ENCODE assay signal across 15 mouse cellular contexts in genomic region chr3:95945731-95946240, GRCm38 (mm10). TPM values are rescaled to one million over a fixed set of nuclear protein-coding genes. Genes with fewer than 3 reads are reported as not detected.
A peak's percentile ranks its signal among the peaks of the same experiment; 100 is the strongest.
DNase-seq lines count a peak whose midpoint lies in the region; ATAC-seq lines count a peak whose summit lies in the region.
"Had no signal": no experiment of that assay in that cellular context is flagged by ENCODE, and none has a peak within 500 bp of the region (broad histone marks: within the 10 kb centered on the region; RNA-seq: fewer than 3 reads in every experiment).

No protein-coding gene starts in this region.

- peak; percentile 28 for DNase-seq in gastrocnemius, adult 18-20 months (ENCODE audit: low spot score)
- no peak for DNase-seq in gastrocnemius, postnatal 36 days
- peak; percentile 48 for DNase-seq in gastrocnemius, postnatal 14 days
- DNase-seq in lung, postnatal 25 days (ENCODE audit: low spot score) = peak; percentile 23
- DNase-seq in c-Kit-positive CD71-positive TER-119-positive erythroid progenitor cells, embryonic 14.5 days (ENCODE audit: low spot score) = no peak
- DNase-seq: cerebellum, adult 2 months; layer of hippocampus, postnatal 36 days had no signal

- H3K4me1 ChIP-seq in hindbrain, embryonic 13.5 days (replicated peaks) = no peaks in the 10 kb centered on the region
- H3K4me1 ChIP-seq in hindbrain, embryonic 16.5 days (ENCODE audit: control insufficient read depth, insufficient read depth, low read depth, low read length) = no peaks in the 10 kb centered on the region
- H3K4me1 ChIP-seq: embryonic facial prominence, embryonic 12.5 days; midbrain, embryonic 15.5 days had no signal

- 68% methylated on average over 14 of the region's 14 CpGs for WGBS in hindbrain, embryonic 13.5 days
- 65% methylated on average over 14 of the region's 14 CpGs for WGBS in hindbrain, embryonic 16.5 days

- intact Hi-C loops in gastrocnemius, postnatal 36 days (cut with DNase I) = no loop called here
- intact Hi-C loops in gastrocnemius, postnatal 14 days (cut with DNase I; ENCODE audit: low total_unique reads) = no loop called here

- peak overlapping the region; percentile 29; the same call in 1 of the 2 replicates for H3K9ac ChIP-seq in hindbrain, embryonic 13.5 days
- H3K9ac ChIP-seq in hindbrain, embryonic 16.5 days (ENCODE audit: low read depth, low read length) = no peak overlapping the region
- H3K9ac ChIP-seq: embryonic facial prominence, embryonic 12.5 days; kidney, embryonic 15.5 days; midbrain, embryonic 15.5 days had no signal

- no peak for ATAC-seq in hindbrain, embryonic 13.5 days (ENCODE audit: low FRiP score)
- ATAC-seq in hindbrain, embryonic 16.5 days = no peak
- ATAC-seq: intestine, embryonic 16.5 days; midbrain, embryonic 15.5 days had no signal

- no peak overlapping the region for H3K4me2 ChIP-seq in hindbrain, embryonic 13.5 days
- no peak overlapping the region for H3K4me2 ChIP-seq in hindbrain, embryonic 16.5 days (ENCODE audit: low read length)
- H3K4me2 ChIP-seq: embryonic facial prominence, embryonic 12.5 days; kidney, embryonic 15.5 days; midbrain, embryonic 15.5 days had no signal

- peaks cover 40% of the 10 kb centered on the region for H3K36me3 ChIP-seq in hindbrain, embryonic 13.5 days
- peaks cover 6% of the 10 kb centered on the region for H3K36me3 ChIP-seq in hindbrain, embryonic 16.5 days (ENCODE audit: control insufficient read depth, insufficient read depth, low read length)

- no peak overlapping the region for H3K4me3 ChIP-seq in hindbrain, embryonic 13.5 days
- H3K4me3 ChIP-seq in hindbrain, embryonic 16.5 days (ENCODE audit: low read length) = no peak overlapping the region
- H3K4me3 ChIP-seq: embryonic facial prominence, embryonic 12.5 days; hindbrain, embryonic 10.5 days; kidney, embryonic 15.5 days; midbrain, embryonic 15.5 days had no signal

- no peaks in the 10 kb centered on the region for H3K9me3 ChIP-seq in hindbrain, embryonic 13.5 days
- H3K9me3 ChIP-seq in hindbrain, embryonic 16.5 days (ENCODE audit: control insufficient read depth, low read length) = no peaks in the 10 kb centered on the region
- H3K9me3 ChIP-seq: embryonic facial prominence, embryonic 12.5 days; hindbrain, embryonic 10.5 days; kidney, embryonic 15.5 days; midbrain, embryonic 15.5 days had no signal

- H3K27ac ChIP-seq in hindbrain, embryonic 13.5 days = no peak overlapping the region
- H3K27ac ChIP-seq in hindbrain, embryonic 16.5 days (ENCODE audit: low read depth, low read length) = no peak overlapping the region
- H3K27ac ChIP-seq: embryonic facial prominence, embryonic 12.5 days; hindbrain, embryonic 10.5 days; kidney, embryonic 15.5 days; midbrain, embryonic 15.5 days had no signal

- no peaks in the 10 kb centered on the region for H3K27me3 ChIP-seq in hindbrain, embryonic 13.5 days
- no peaks in the 10 kb centered on the region for H3K27me3 ChIP-seq in hindbrain, embryonic 16.5 days (replicated peaks; ENCODE audit: control insufficient read depth, insufficient read depth, low read length)
- H3K27me3 ChIP-seq: embryonic facial prominence, embryonic 12.5 days; kidney, embryonic 15.5 days; midbrain, embryonic 15.5 days had no signal

RNA-seq across cellular contexts. Expression of gene Anp32e, which starts 16.7 kb away (rescaled TPM):
- 10 to 100 TPM; 75.9 to 97.2 TPM for total RNA-seq in gastrocnemius, adult 18-20 months (2021)
- 10 to 100 TPM; 67.1 to 71.1 TPM for total RNA-seq in gastrocnemius, postnatal 36 days (2021)
- polyA plus RNA-seq in hindbrain, embryonic 13.5 days (2015; fragmentation: Nextera tagmentation; extraction: Ambion mirVana) = 167 and 175 TPM in 2 replicates
- polyA plus RNA-seq in hindbrain, embryonic 16.5 days (2015; fragmentation: Nextera tagmentation; extraction: Ambion mirVana) = 110 and 118 TPM in 2 replicates
- total RNA-seq in gastrocnemius, postnatal 14 days (2021) = 10 to 100 TPM; 74.2 to 78.4 TPM

RNA-seq across cellular contexts. Expression of gene Car14, which starts 41.3 kb away (rescaled TPM):
- total RNA-seq in gastrocnemius, adult 18-20 months (2021) = 10 to 100 TPM; 54.2 to 76.9 TPM
- total RNA-seq in gastrocnemius, postnatal 36 days (2021) = 10 to 100 TPM; 71.9 to 92.1 TPM
- polyA plus RNA-seq in hindbrain, embryonic 13.5 days (2015; fragmentation: Nextera tagmentation; extraction: Ambion mirVana) = 6.5 and 10.9 TPM in 2 replicates
- 16.1 and 16.9 TPM in 2 replicates for polyA plus RNA-seq in hindbrain, embryonic 16.5 days (2015; fragmentation: Nextera tagmentation; extraction: Ambion mirVana)
- 10 to 100 TPM; 39.2 to 64.9 TPM for total RNA-seq in gastrocnemius, postnatal 14 days (2021)
- total RNA-seq: megakaryocyte, adult 5-6 weeks had no signal

RNA-seq across cellular contexts. Expression of gene Plekho1, which starts 50.0 kb away (rescaled TPM):
- total RNA-seq in gastrocnemius, adult 18-20 months (2021) = 10 to 100 TPM; 13.9 to 22.0 TPM
- 10 to 100 TPM; 17.6 to 23.6 TPM for total RNA-seq in gastrocnemius, postnatal 36 days (2021)
- 59.5 and 65.4 TPM in 2 replicates for polyA plus RNA-seq in hindbrain, embryonic 13.5 days (2015; fragmentation: Nextera tagmentation; extraction: Ambion mirVana)
- polyA plus RNA-seq in hindbrain, embryonic 16.5 days (2015; fragmentation: Nextera tagmentation; extraction: Ambion mirVana) = 27.7 and 41.3 TPM in 2 replicates
- total RNA-seq in gastrocnemius, postnatal 14 days (2021) = 10 to 100 TPM; 30.0 to 50.8 TPM

RNA-seq across cellular contexts. Expression of gene Aph1a, which starts 52.0 kb away (rescaled TPM):
- 10 to 100 TPM; 41.0 to 50.4 TPM for total RNA-seq in gastrocnemius, adult 18-20 months (2021)
- 10 to 100 TPM; 41.7 to 48.0 TPM for total RNA-seq in gastrocnemius, postnatal 36 days (2021)
- 32.4 and 40.8 TPM in 2 replicates for polyA plus RNA-seq in hindbrain, embryonic 13.5 days (2015; fragmentation: Nextera tagmentation; extraction: Ambion mirVana)
- polyA plus RNA-seq in hindbrain, embryonic 16.5 days (2015; fragmentation: Nextera tagmentation; extraction: Ambion mirVana) = 30.1 and 31.8 TPM in 2 replicates
- 10 to 100 TPM; 53.0 to 56.6 TPM for total RNA-seq in gastrocnemius, postnatal 14 days (2021)

RNA-seq across cellular contexts. Expression of gene BC028528, which starts 54.0 kb away (rescaled TPM):
- 1 to 10 TPM; 1.7 to 2.2 TPM for total RNA-seq in gastrocnemius, adult 18-20 months (2021)
- 1 to 10 TPM; 1.8 to 4.0 TPM for total RNA-seq in gastrocnemius, postnatal 36 days (2021)
- 19.4 and 21.2 TPM in 2 replicates for polyA plus RNA-seq in hindbrain, embryonic 13.5 days (2015; fragmentation: Nextera tagmentation; extraction: Ambion mirVana)
- 17.2 and 21.4 TPM in 2 replicates for polyA plus RNA-seq in hindbrain, embryonic 16.5 days (2015; fragmentation: Nextera tagmentation; extraction: Ambion mirVana)
- 10 to 100 TPM; 14.2 to 17.0 TPM for total RNA-seq in gastrocnemius, postnatal 14 days (2021)

Comparison
In these comparisons a context has a peak if more than half of its experiments do, and no peak if none do; other contexts are left out.
1. DNase-seq: peak in gastrocnemius, adult 18-20 months (single experiment), gastrocnemius, postnatal 14 days (single experiment) and lung, postnatal 25 days (single experiment); none in gastrocnemius, postnatal 36 days (0 of 2) and c-Kit-positive CD71-positive TER-119-positive erythroid progenitor cells, embryonic 14.5 days (single experiment).